Mouse (Mus musculus) ES-Bruce4 (cell line): ENCODE measurements at regions not wholly inside any gene's neighbourhood (a gene's known extent, or its start where the extent isn't known, plus 50 kb on each side); places are given as distances from the start of the nearest gene placed in this dataset.
A peak's percentile ranks its signal among the peaks of the same experiment; 100 is the strongest.

Experiments
- H3K27ac ChIP-seq: 2 replicates; pipeline ENCODE4 v1.5.1; 2012; ENCODE audit warnings: low read length, inconsistent platforms; ENCODE audit not compliant: insufficient read depth
- H3K27me3 ChIP-seq: 2 replicates; pipeline ENCODE4 v1.6.1; 2012; ENCODE audit warnings: mild to moderate bottlenecking, low read length, inconsistent platforms; ENCODE audit not compliant: control insufficient read depth, poor library complexity, insufficient read depth, severe bottlenecking
- H3K36me3 ChIP-seq: 2 replicates; pipeline ENCODE4 v1.6.1; 2012; ENCODE audit warnings: inconsistent platforms, mild to moderate bottlenecking, low read length, moderate library complexity; ENCODE audit not compliant: control insufficient read depth, poor library complexity, insufficient read depth, severe bottlenecking
- H3K4me1 ChIP-seq: one replicate; pipeline ENCODE4 v1.8.1; 2011; ENCODE audit warnings: low read length; ENCODE audit not compliant: control insufficient read depth, insufficient read depth
- H3K4me3 ChIP-seq: 2 replicates; pipeline ENCODE4 v1.5.1; 2011; ENCODE audit warnings: low read depth, mild to moderate bottlenecking, low read length
- H3K9ac ChIP-seq: 2 replicates; pipeline ENCODE4 v1.6.1; 2012; ENCODE audit warnings: low read depth, mild to moderate bottlenecking, inconsistent platforms; ENCODE audit not compliant: poor library complexity, severe bottlenecking
- H3K9me3 ChIP-seq: replicated peaks from 2 replicates; pipeline ENCODE4 v1.6.1; 2012; ENCODE audit warnings: mild to moderate bottlenecking, low read length, inconsistent platforms; ENCODE audit not compliant: control insufficient read depth, poor library complexity, insufficient read depth, severe bottlenecking
- CTCF ChIP-seq: IDR thresholded peaks from one replicate; pipeline ENCODE4 v1.8.1; 2011; ENCODE audit warnings: low read depth, low read length
- EP300 ChIP-seq: IDR thresholded peaks from 2 replicates; pipeline ENCODE4 v1.6.1; 2011; ENCODE audit warnings: low read depth, low read length; ENCODE audit not compliant: insufficient read depth
- POLR2A ChIP-seq: IDR thresholded peaks from one replicate; pipeline ENCODE4 v1.8.1; 2011; ENCODE audit warnings: low read length; ENCODE audit not compliant: insufficient read depth

GRCm38 (mm10) chr6:99874029-99874428 is 147.8 kb upstream of the Prok2 start:
- no peak overlapping the region for H3K27ac ChIP-seq
- H3K27me3 ChIP-seq, result no peaks in the 10 kb centered on the region
- no peaks in the 10 kb centered on the region for H3K4me1 ChIP-seq
- no peak overlapping the region for H3K9ac ChIP-seq
- H3K9me3 ChIP-seq, result no peaks in the 10 kb centered on the region; the same call in 1 of the 2 replicates
- no peak overlapping the region for H3K4me3 ChIP-seq
- no peaks in the 10 kb centered on the region for H3K36me3 ChIP-seq
- TF ChIP-seq POLR2A (no peak), EP300 (no peak), CTCF (no peak)

- no peak overlapping the region for H3K27ac ChIP-seq
- no peaks in the 10 kb centered on the region for H3K9me3 ChIP-seq
- no peaks in the 10 kb centered on the region for H3K36me3 ChIP-seq
- TF ChIP-seq POLR2A (no peak), CTCF (no peak), EP300 (no peak)
- H3K4me3 ChIP-seq, result no peak overlapping the region
- no peaks in the 10 kb centered on the region for H3K4me1 ChIP-seq
- H3K27me3 ChIP-seq, result no peaks in the 10 kb centered on the region
- H3K9ac ChIP-seq, result no peak overlapping the region
Measured at GRCm38 (mm10) chr6:99866061-99866460, 139.9 kb upstream of the Prok2 start.

GRCm38 (mm10) chr6:99864949-99865348 is 138.8 kb upstream of the Prok2 start:
- Histone ChIP-seq H3K27me3 (no peaks in the 10 kb centered on the region), H3K36me3 (no peaks in the 10 kb centered on the region), H3K4me1 (no peaks in the 10 kb centered on the region), H3K9ac (no peak overlapping the region), H3K4me3 (no peak overlapping the region), H3K9me3 (no peaks in the 10 kb centered on the region), H3K27ac (no peak overlapping the region)
- TF ChIP-seq POLR2A (no peak), CTCF (no peak), EP300 (no peak)

- no peak overlapping the region for H3K4me3 ChIP-seq
- H3K9ac ChIP-seq, result no peak overlapping the region
- no peaks in the 10 kb centered on the region for H3K4me1 ChIP-seq
- no peaks in the 10 kb centered on the region for H3K36me3 ChIP-seq
- H3K9me3 ChIP-seq, result no peaks in the 10 kb centered on the region
- H3K27ac ChIP-seq, result no peak overlapping the region
- TF ChIP-seq EP300, result no peak
- no peak for TF ChIP-seq CTCF
- no peak for TF ChIP-seq POLR2A
- H3K27me3 ChIP-seq, result no peaks in the 10 kb centered on the region
Measured at GRCm38 (mm10) chr6:99863418-99863817, 137.2 kb upstream of the Prok2 start.

GRCm38 (mm10) chr6:99857411-99857810 is 131.2 kb upstream of the Prok2 start:
- peaks cover 5% of the 10 kb centered on the region for H3K4me1 ChIP-seq
- H3K9me3 ChIP-seq, result no peaks in the 10 kb centered on the region
- H3K27me3 ChIP-seq, result no peaks in the 10 kb centered on the region
- H3K9ac ChIP-seq, result no peak overlapping the region
- no peaks in the 10 kb centered on the region for H3K36me3 ChIP-seq
- no peak overlapping the region for H3K27ac ChIP-seq
- TF ChIP-seq POLR2A (no peak), EP300 (no peak), CTCF (no peak)
- no peak overlapping the region for H3K4me3 ChIP-seq

GRCm38 (mm10) chr6:99853716-99854115 is 127.5 kb upstream of the Prok2 start:
- H3K9me3 ChIP-seq, result no peaks in the 10 kb centered on the region
- no peak overlapping the region for H3K27ac ChIP-seq
- no peaks in the 10 kb centered on the region for H3K36me3 ChIP-seq
- no peaks in the 10 kb centered on the region for H3K27me3 ChIP-seq
- peaks cover 5% of the 10 kb centered on the region for H3K4me1 ChIP-seq
- H3K4me3 ChIP-seq, result no peak overlapping the region
- TF ChIP-seq POLR2A (no peak), CTCF (peak; percentile 3), EP300 (no peak)
- peak overlapping the region; percentile 64; the same call in 1 of the 2 replicates for H3K9ac ChIP-seq

- no peaks in the 10 kb centered on the region for H3K36me3 ChIP-seq
- H3K4me1 ChIP-seq, result peaks cover 5% of the 10 kb centered on the region
- no peaks in the 10 kb centered on the region for H3K27me3 ChIP-seq
- H3K4me3 ChIP-seq, result no peak overlapping the region
- H3K9ac ChIP-seq, result no peak overlapping the region
- no peak for TF ChIP-seq POLR2A
- TF ChIP-seq CTCF, result no peak
- TF ChIP-seq EP300, result no peak
- no peak overlapping the region for H3K27ac ChIP-seq
- H3K9me3 ChIP-seq, result no peaks in the 10 kb centered on the region
Measured at GRCm38 (mm10) chr6:99850706-99851105, 124.5 kb upstream of the Prok2 start.
